Mouse (Mus musculus) hindbrain, embryonic 16.5 days (tissue): ENCODE measurements around the gene Polr2b. TPM values are rescaled to one million over a fixed set of nuclear protein-coding genes. Genes with fewer than 3 reads are reported as not detected.

Source experiments
- ATAC-seq: fragments of 200-750 bp; cut with Nextera tagmentation; 2 replicates; pipeline ENCODE4 v1.8.0; 2017; ENCODE audit warnings: moderate TSS enrichment, moderate library complexity
- H3K27ac ChIP-seq: fragments of 300-500 bp; sonication (generic); 2 replicates; pipeline ENCODE4 v1.5.1; 2014; ENCODE audit warnings: low read depth, mild to moderate bottlenecking, control low read depth, low read length, moderate library complexity
- H3K27me3 ChIP-seq: fragments of 300-500 bp; sonication (generic); replicated peaks from 2 replicates; pipeline ENCODE4 v1.6.1; 2014; ENCODE audit warnings: low read length; ENCODE audit not compliant: control insufficient read depth, insufficient read depth
- H3K36me3 ChIP-seq: fragments of 300-500 bp; sonication (generic); 2 replicates; pipeline ENCODE4 v1.6.1; 2014; ENCODE audit warnings: mild to moderate bottlenecking, low read length, moderate library complexity, mixed read lengths; ENCODE audit not compliant: control insufficient read depth, insufficient read depth
- H3K4me1 ChIP-seq: fragments of 300-500 bp; sonication (generic); 2 replicates; pipeline ENCODE4 v1.6.1; 2014; ENCODE audit warnings: low read depth, low read length; ENCODE audit not compliant: control insufficient read depth, insufficient read depth
- H3K4me2 ChIP-seq: fragments of 300-500 bp; sonication (generic); 2 replicates; pipeline ENCODE4 v1.6.1; 2014; ENCODE audit warnings: mild to moderate bottlenecking, low read length, control low read depth, moderate library complexity
- H3K4me3 ChIP-seq: fragments of 300-500 bp; sonication (generic); 2 replicates; pipeline ENCODE4 v1.5.1; 2014; ENCODE audit warnings: mild to moderate bottlenecking, low read length, control low read depth, moderate library complexity
- H3K9ac ChIP-seq: fragments of 300-500 bp; sonication (generic); 2 replicates; pipeline ENCODE4 v1.6.1; 2014; ENCODE audit warnings: low read depth, mild to moderate bottlenecking, control low read depth, low read length, moderate library complexity
- H3K9me3 ChIP-seq: fragments of 300-500 bp; sonication (generic); 2 replicates; pipeline ENCODE4 v1.6.1; 2014; ENCODE audit warnings: mild to moderate bottlenecking, low read length, moderate library complexity; ENCODE audit not compliant: control insufficient read depth
- WGBS: fragments of 180-500 bp; shearing (Covaris S2); extraction: QIAGEN DNeasy Blood & Tissue Kit; methylation state at CpG from one replicate; pipeline ENCODE4 v1.1.7; 2014; 5-methylcytosine and 5-hydroxymethylcytosine counted together
- polyA plus RNA-seq: library from polyadenylated mRNA; unstranded; fragments of >200 nt; fragmentation: Nextera tagmentation; extraction: Ambion mirVana; gene quantifications from 2 replicates; pipeline ENCODE4 v1.2.1, GENCODE M21; 2015

The Polr2b gene
- polyA plus RNA-seq = 52.4 and 59.2 TPM in 2 replicates

GRCm38 (mm10) chr5:77309924-77310772, at the start of gene Polr2b, which contains the start of gene Noa1:
TSS of gene Polr2b (plus strand) at chr5:77310147.
TSS of gene Noa1 (minus strand) at chr5:77310084.
- Histone ChIP-seq H3K36me3 (peaks cover 17% of the 10 kb centered on the region), H3K27ac (peak within 1 kb of the TSS; percentile 94), H3K9ac (peak within 1 kb of the TSS; percentile 88), H3K4me2 (peak within 1 kb of the TSS; percentile 97), H3K9me3 (no peaks in the 10 kb centered on the region), H3K27me3 (no peaks in the 10 kb centered on the region), H3K4me1 (peaks cover 25% of the 10 kb centered on the region), H3K4me3 (peak within 1 kb of the TSS; percentile 97)
- WGBS = under 1% methylated on average over 85 of the region's 85 CpGs
- peak; percentile 96 for ATAC-seq

GRCm38 (mm10) chr5:77261137-77261536, 48.8 kb upstream of the Polr2b start:
- Histone ChIP-seq H3K9ac (no peak overlapping the region), H3K36me3 (no peaks in the 10 kb centered on the region), H3K9me3 (no peaks in the 10 kb centered on the region), H3K4me3 (no peak overlapping the region), H3K4me1 (no peaks in the 10 kb centered on the region), H3K4me2 (no peak overlapping the region), H3K27me3 (no peaks in the 10 kb centered on the region), H3K27ac (no peak overlapping the region)
- 80% methylated on average over 4 of the region's 4 CpGs for WGBS
- no peak for ATAC-seq

DNA sequence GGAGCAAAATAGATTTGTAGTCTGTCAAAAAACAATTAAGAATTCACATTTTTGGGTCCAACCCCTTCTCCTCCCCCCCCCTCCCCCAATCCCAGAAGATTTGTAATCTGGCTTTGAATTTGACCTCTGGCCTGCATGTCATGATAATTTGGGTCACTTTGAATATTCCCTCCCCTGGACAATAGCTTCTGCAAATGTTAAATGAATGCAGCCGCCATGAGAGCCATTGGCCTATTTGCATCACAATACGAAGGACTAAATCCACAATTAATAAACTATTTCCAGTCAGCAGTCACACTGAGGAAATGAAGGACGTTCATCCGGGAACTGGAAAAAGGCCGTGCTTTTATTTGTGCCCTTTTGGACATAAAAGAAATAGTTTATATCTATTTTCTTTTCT, 47.8 kb upstream of the Polr2b start:
- no peak for ATAC-seq
- Histone ChIP-seq H3K4me2 (no peak overlapping the region), H3K9ac (no peak overlapping the region), H3K27ac (no peak overlapping the region), H3K27me3 (no peaks in the 10 kb centered on the region), H3K4me3 (no peak overlapping the region), H3K36me3 (no peaks in the 10 kb centered on the region), H3K4me1 (no peaks in the 10 kb centered on the region; the same call in 1 of the 2 replicates), H3K9me3 (no peaks in the 10 kb centered on the region)
- 24% methylated on average over 5 of the region's 5 CpGs for WGBS

- Histone ChIP-seq H3K4me2 (peak within 1 kb of the TSS; percentile 93), H3K4me3 (peak within 1 kb of the TSS; percentile 81), H3K27ac (peak within 1 kb of the TSS; percentile 88), H3K9me3 (no peaks in the 10 kb centered on the region), H3K36me3 (peaks cover 6% of the 10 kb centered on the region; the same call in 1 of the 2 replicates), H3K9ac (peak within 1 kb of the TSS; percentile 80), H3K27me3 (no peaks in the 10 kb centered on the region), H3K4me1 (no peaks in the 10 kb centered on the region; the same call in 1 of the 2 replicates)
- peak; percentile 90 for ATAC-seq
- WGBS = under 1% methylated on average over 32 of the region's 78 CpGs
Measured at GRCm38 (mm10) chr5:77265081-77265670, 44.8 kb upstream of the Polr2b start, which contains the start of gene Rest. TSS of gene Rest (plus strand) at chr5:77265491.

GRCm38 (mm10) chr5:77265671-77266065, 44.3 kb upstream of the Polr2b start:
- peak overlapping the region; percentile 88 for H3K27ac ChIP-seq
- no peaks in the 10 kb centered on the region; the same call in 1 of the 2 replicates for H3K4me1 ChIP-seq
- WGBS = 1% methylated on average over 38 of the region's 53 CpGs
- H3K36me3 ChIP-seq = peaks cover 6% of the 10 kb centered on the region; the same call in 1 of the 2 replicates
- H3K27me3 ChIP-seq = no peaks in the 10 kb centered on the region
- peak overlapping the region; percentile 93 for H3K4me2 ChIP-seq
- peak; percentile 72 for ATAC-seq
- H3K4me3 ChIP-seq = peak overlapping the region; percentile 81
- H3K9me3 ChIP-seq = no peaks in the 10 kb centered on the region
- H3K9ac ChIP-seq = peak overlapping the region; percentile 80

DNA sequence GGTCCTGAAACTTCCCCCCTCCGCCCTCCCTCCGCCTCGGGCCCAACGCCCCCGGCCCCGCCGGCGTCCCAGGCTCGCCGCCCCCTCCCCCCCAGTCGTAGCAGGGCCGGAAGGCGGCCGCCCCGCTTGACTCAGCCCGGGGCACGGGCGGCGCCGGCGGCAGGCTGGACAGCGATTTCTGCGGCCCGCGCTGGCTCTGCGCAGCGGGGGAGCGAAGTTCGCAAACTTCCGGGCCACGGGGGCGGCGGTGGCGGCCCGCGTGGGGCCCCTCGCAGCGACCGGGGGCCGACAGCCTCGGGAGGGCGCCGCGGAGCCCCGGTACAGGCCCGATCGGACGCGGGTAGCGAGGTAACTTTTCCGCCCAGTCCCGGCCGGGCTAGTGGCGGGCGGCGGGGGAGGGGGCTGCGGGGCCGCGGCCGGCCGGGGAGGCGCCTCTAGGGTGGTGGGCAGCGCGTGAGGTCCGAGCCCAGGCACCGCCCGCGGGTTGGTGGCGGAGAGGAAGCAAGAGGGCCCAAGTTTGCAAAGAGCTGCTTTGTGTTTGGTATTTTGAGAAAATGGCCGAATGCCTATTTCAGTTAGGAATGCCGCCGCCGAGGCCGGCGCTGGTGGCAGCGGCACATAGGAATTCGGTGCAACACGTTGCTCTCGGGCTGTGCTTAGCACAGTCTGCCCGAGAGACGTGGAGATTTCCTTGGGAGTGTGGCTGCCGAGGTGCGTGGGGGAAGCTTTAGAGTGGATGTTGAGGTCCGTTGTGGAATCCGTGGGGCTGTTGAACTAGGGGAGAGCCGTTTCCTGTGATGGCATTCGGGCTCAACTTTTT, 43.7 kb upstream of the Polr2b start:
- Histone ChIP-seq H3K9ac (peak overlapping the region; percentile 80), H3K4me1 (no peaks in the 10 kb centered on the region; the same call in 1 of the 2 replicates), H3K27ac (peak overlapping the region; percentile 88), H3K4me3 (peak overlapping the region; percentile 81), H3K9me3 (no peaks in the 10 kb centered on the region), H3K27me3 (no peaks in the 10 kb centered on the region), H3K4me2 (peak overlapping the region; percentile 93), H3K36me3 (peaks cover 6% of the 10 kb centered on the region; the same call in 1 of the 2 replicates)
- ATAC-seq = peak; percentile 72
- WGBS = under 1% methylated on average over 44 of the region's 87 CpGs

DNA sequence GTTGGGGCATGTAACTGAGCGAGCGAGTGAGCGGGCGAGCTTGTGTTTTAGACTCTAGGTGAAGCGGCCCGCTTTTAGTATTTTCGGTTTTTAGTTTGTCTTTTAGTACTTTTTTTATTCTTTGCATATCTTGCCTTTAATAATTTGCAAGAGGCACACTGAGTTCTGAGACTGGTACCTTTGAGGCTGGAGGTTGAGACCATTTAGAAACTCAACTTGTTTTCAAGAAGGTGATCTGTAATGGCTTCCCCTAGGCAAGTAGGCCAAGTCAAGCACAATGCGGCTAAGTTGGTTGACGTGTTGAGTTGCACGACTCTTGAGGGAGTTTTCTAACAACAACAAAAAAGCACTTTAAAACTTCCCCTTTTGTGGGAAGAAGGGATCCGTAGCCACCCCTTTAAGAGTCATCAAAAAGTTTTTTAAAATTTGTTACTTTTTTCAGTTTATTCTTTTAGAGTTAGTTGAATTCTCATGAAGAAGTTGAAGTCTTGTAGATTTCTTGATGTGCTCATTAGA, 43.0 kb upstream of the Polr2b start:
- Histone ChIP-seq H3K9ac (peak overlapping the region; percentile 80), H3K4me1 (no peaks in the 10 kb centered on the region; the same call in 1 of the 2 replicates), H3K27ac (peak overlapping the region; percentile 88; the same call in 1 of the 2 replicates), H3K4me2 (peak overlapping the region; percentile 93), H3K27me3 (no peaks in the 10 kb centered on the region), H3K36me3 (peaks cover 6% of the 10 kb centered on the region; the same call in 1 of the 2 replicates), H3K9me3 (no peaks in the 10 kb centered on the region), H3K4me3 (peak overlapping the region; percentile 81)
- ATAC-seq = no peak
- WGBS = 3% methylated on average over 11 of the region's 11 CpGs

- no peaks in the 10 kb centered on the region for H3K9me3 ChIP-seq
- no peaks in the 10 kb centered on the region; the same call in 1 of the 2 replicates for H3K4me1 ChIP-seq
- WGBS = 62% methylated on average over 4 of the region's 4 CpGs
- H3K27me3 ChIP-seq = no peaks in the 10 kb centered on the region
- peak overlapping the region; percentile 93 for H3K4me2 ChIP-seq
- no peak for ATAC-seq
- H3K27ac ChIP-seq = no peak overlapping the region
- H3K4me3 ChIP-seq = peak overlapping the region; percentile 81
- no peak overlapping the region for H3K9ac ChIP-seq
- H3K36me3 ChIP-seq = peaks cover 6% of the 10 kb centered on the region; the same call in 1 of the 2 replicates
Measured at GRCm38 (mm10) chr5:77267441-77267840, 42.5 kb upstream of the Polr2b start.
